Mouse (Mus musculus): ENCODE results near the gene Deup1.

DNA sequence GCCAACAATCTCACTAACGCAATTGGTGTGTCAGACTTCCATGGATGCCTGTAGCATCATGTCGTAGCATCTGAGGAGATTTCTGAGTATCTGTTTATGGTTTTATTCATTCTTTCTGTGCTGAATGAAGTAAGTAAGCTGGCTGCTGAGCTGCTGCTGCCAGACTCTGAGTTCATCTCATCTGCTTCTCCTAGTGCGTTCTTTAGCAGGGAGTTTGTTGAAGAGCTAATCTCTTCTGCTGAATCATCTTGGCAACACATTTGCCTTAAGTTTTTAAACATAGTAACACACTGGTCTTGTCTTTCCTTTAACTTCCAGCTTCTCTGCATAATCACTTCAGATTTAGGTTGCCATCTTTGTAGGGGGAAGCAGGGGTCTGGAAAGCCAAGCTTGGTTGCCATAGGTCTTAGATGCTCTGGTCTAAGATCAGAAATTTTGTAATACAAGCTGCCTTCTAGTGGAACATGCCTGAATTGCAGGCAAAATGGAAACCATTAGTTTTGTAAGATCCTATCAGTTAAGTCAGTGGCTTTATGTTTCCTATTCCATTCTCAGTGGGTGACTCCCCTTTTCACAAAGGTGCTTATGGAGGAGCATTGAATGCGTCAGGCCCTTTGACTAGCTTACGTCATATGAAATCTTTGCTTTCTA lies 18.3 kb downstream of the Deup1 start:
- no peak for TF ChIP-seq POLR2A (IDR thresholded peaks at IDR 0.05; ENCODE audit: extremely low read depth, insufficient read depth, low read length)
- TF ChIP-seq CTCF (IDR thresholded peaks at IDR 0.05; ENCODE audit: extremely low read depth, insufficient read depth, low read length): no peak

Measured in cortical plate, adult 2 months (tissue).